Mouse (Mus musculus): ENCODE results near the gene Ltbp1. TPM values are rescaled to one million over a fixed set of nuclear protein-coding genes. Genes with fewer than 3 reads are reported as not detected.

The Ltbp1 gene
- polyA plus RNA-seq, 1 experiment: 3.7 TPM

DNA sequence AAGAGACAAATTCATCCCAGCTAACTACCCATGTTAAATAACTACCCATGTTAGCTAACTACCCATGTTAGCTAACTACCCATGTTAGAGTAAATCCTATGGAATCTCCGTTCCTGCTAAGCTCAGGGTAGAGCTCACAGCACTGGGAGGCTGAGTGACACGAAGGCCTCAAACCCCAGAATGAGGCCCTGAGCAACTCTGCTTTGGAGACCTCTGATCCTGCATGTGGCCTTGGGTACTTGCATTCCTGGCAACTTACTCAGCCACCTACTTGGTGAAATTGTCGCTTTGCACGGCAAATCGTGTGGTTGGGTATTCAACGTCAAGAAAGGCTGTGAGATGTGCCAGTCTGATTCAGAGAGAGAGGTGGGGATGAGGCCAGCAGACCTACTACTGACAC is 50.6 kb downstream of the Ltbp1 start:
- DNase-seq (ENCODE audit: low read depth in 1 of 2, low spot score in 2 of 2): no peak
- Histone ChIP-seq H3K4me1 (ENCODE audit: control insufficient read depth, insufficient read depth, insufficient read length) (no peaks in the 10 kb centered on the region), H3K27me3 (ENCODE audit: control insufficient read depth, insufficient read depth, low read length) (no peaks in the 10 kb centered on the region), H3K36me3 (ENCODE audit: control insufficient read depth, insufficient read depth, low read length) (no peaks in the 10 kb centered on the region), H3K27ac (ENCODE audit: insufficient read depth, low read length) (no peak overlapping the region), H3K4me3 (ENCODE audit: extremely low read depth, insufficient read depth, insufficient read length) (no peak overlapping the region)
- TF ChIP-seq POLR2A (IDR thresholded peaks at IDR 0.05; ENCODE audit: low read depth, low read length) (no peak), CTCF (IDR thresholded peaks at IDR 0.05; ENCODE audit: extremely low read depth, insufficient read depth, insufficient read length, insufficient replicate concordance) (no peak)
- WGBS: 89% methylated on average over 6 of the region's 6 CpGs

DNA sequence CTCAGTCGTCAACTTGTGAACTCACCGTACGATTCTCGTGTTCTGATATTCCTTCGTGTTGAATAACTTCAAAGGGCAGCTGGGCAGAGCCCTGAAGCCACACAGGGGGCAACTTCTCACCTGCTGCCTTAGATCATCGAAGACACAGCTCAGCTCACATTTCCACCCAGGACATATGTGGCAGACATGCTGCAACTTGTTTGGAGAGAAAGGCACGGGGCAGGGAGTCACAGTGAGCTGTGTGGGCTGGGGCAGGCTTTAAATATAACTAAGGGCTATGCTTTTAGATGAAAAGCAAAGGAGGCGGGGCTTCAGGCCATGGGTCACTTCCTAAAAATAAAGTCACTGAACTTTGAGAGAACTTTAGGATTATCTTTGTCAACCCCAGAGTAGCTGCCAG is 51.3 kb downstream of the Ltbp1 start:
- H3K36me3 ChIP-seq (ENCODE audit: control insufficient read depth, insufficient read depth, low read length): no peaks in the 10 kb centered on the region
- H3K27ac ChIP-seq (ENCODE audit: insufficient read depth, low read length): no peak overlapping the region
- no peak for TF ChIP-seq POLR2A (IDR thresholded peaks at IDR 0.05; ENCODE audit: low read depth, low read length)
- TF ChIP-seq CTCF (IDR thresholded peaks at IDR 0.05; ENCODE audit: extremely low read depth, insufficient read depth, insufficient read length, insufficient replicate concordance): no peak
- H3K4me1 ChIP-seq (ENCODE audit: control insufficient read depth, insufficient read depth, insufficient read length): no peaks in the 10 kb centered on the region
- 82% methylated on average over 8 of the region's 8 CpGs for WGBS
- no peak overlapping the region for H3K4me3 ChIP-seq (ENCODE audit: extremely low read depth, insufficient read depth, insufficient read length)
- no peak for DNase-seq (ENCODE audit: low read depth in 1 of 2, low spot score in 2 of 2)
- H3K27me3 ChIP-seq (ENCODE audit: control insufficient read depth, insufficient read depth, low read length): no peaks in the 10 kb centered on the region

DNA sequence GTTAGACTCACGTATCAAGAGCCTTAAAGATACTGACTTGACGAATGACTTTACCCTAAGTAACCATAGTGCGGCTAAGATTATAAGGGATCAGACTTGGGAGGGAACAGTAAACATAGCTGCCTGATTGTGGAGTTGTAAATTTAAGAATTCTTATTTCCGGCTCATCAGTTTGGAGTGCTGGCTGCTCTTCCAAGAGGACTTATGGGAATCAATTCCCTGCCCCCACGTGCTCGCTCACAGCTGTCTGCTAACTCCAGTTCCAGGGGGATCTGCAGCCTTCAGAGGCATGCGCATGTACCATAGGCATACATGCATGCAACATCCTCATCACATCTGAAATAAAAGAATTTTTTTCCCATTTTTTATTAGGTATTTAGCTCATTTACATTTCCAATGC is 61.0 kb downstream of the Ltbp1 start:
- no peak for DNase-seq (ENCODE audit: low read depth in 1 of 2, low spot score in 2 of 2)
- no peak overlapping the region for H3K27ac ChIP-seq (ENCODE audit: insufficient read depth, low read length)
- TF ChIP-seq CTCF (IDR thresholded peaks at IDR 0.05; ENCODE audit: extremely low read depth, insufficient read depth, insufficient read length, insufficient replicate concordance) (no peak), POLR2A (IDR thresholded peaks at IDR 0.05; ENCODE audit: low read depth, low read length) (no peak)
- H3K4me3 ChIP-seq (ENCODE audit: extremely low read depth, insufficient read depth, insufficient read length): no peak overlapping the region
- H3K4me1 ChIP-seq (ENCODE audit: control insufficient read depth, insufficient read depth, insufficient read length): no peaks in the 10 kb centered on the region
- WGBS: 94% methylated on average over 7 of the region's 7 CpGs
- no peaks in the 10 kb centered on the region for H3K27me3 ChIP-seq (ENCODE audit: control insufficient read depth, insufficient read depth, low read length)
- no peaks in the 10 kb centered on the region for H3K36me3 ChIP-seq (ENCODE audit: control insufficient read depth, insufficient read depth, low read length)

DNA sequence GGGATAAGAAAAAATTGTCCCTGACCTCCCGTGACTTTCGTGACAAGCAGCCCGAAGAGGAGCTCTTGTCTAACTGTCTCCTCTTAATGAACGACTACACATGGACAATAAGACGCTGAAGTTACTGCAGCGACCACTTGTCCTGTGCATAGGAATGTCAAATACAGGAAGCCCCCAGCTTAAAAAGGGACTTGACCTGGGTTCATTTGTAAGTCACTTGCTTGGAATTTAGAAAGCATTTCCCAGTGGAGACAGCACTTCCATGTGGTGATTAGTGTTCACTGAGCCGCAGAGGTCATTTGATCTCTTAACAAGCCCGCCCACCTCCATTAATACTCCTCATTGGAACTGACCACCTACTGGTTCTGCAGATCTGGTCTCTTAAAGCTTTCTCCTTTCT is 61.9 kb downstream of the Ltbp1 start:
- Histone ChIP-seq H3K4me3 (ENCODE audit: extremely low read depth, insufficient read depth, insufficient read length) (no peak overlapping the region), H3K36me3 (ENCODE audit: control insufficient read depth, insufficient read depth, low read length) (no peaks in the 10 kb centered on the region), H3K4me1 (ENCODE audit: control insufficient read depth, insufficient read depth, insufficient read length) (no peaks in the 10 kb centered on the region), H3K27ac (ENCODE audit: insufficient read depth, low read length) (no peak overlapping the region), H3K27me3 (ENCODE audit: control insufficient read depth, insufficient read depth, low read length) (no peaks in the 10 kb centered on the region)
- TF ChIP-seq POLR2A (IDR thresholded peaks at IDR 0.05; ENCODE audit: low read depth, low read length): no peak
- no peak for TF ChIP-seq CTCF (IDR thresholded peaks at IDR 0.05; ENCODE audit: extremely low read depth, insufficient read depth, insufficient read length, insufficient replicate concordance)
- 74% methylated on average over 8 of the region's 8 CpGs for WGBS
- no peak for DNase-seq (ENCODE audit: low read depth in 1 of 2, low spot score in 2 of 2)

DNA sequence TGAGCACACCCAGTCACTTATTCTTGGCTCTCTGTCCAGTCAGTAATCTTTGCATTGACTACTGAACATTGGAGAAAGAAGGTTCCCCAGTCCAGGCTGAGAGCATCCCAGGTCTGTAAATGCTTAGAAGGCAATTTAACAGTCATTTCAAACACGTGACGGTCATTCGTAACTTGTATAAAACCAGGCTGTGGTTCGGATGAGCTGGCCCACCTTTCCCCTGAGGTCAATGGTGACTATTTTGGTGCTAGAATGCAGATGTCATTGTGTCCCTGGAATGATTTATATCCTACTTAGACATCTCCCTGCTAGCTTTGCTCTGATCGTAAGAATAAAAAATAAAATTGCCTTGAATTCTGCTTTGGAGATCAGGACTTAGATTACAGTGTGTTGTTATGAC is 63.9 kb downstream of the Ltbp1 start:
- no peaks in the 10 kb centered on the region for H3K4me1 ChIP-seq (ENCODE audit: control insufficient read depth, insufficient read depth, insufficient read length)
- DNase-seq (ENCODE audit: low read depth in 1 of 2, low spot score in 2 of 2): no peak
- H3K27ac ChIP-seq (ENCODE audit: insufficient read depth, low read length): no peak overlapping the region
- TF ChIP-seq POLR2A (IDR thresholded peaks at IDR 0.05; ENCODE audit: low read depth, low read length): no peak
- TF ChIP-seq CTCF (IDR thresholded peaks at IDR 0.05; ENCODE audit: extremely low read depth, insufficient read depth, insufficient read length, insufficient replicate concordance): no peak
- H3K36me3 ChIP-seq (ENCODE audit: control insufficient read depth, insufficient read depth, low read length): no peaks in the 10 kb centered on the region
- no peaks in the 10 kb centered on the region for H3K27me3 ChIP-seq (ENCODE audit: control insufficient read depth, insufficient read depth, low read length)
- 91% methylated on average over 5 of the region's 5 CpGs for WGBS
- no peak overlapping the region for H3K4me3 ChIP-seq (ENCODE audit: extremely low read depth, insufficient read depth, insufficient read length)

DNA sequence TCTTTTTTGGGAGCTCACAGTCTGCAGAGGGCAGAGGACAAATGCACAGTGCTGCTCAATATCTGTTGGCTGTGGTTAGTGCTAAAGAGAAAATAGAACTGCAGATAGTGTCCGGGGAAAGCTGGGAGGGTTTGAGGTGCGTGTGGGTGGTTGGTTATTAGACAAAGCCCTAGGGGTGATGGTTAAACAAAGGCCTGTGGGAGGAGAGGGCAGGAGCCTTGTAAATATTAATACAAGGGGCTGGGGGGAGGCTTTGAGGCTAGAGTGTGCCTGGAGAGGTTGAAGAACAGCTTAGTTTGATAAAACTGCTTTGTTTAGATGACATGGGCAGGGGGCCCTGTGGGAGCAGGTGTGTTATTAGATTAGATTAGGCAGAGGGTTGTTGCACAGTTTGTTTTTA is 65.8 kb downstream of the Ltbp1 start:
- no peaks in the 10 kb centered on the region for H3K27me3 ChIP-seq (ENCODE audit: control insufficient read depth, insufficient read depth, low read length)
- no peak overlapping the region for H3K27ac ChIP-seq (ENCODE audit: insufficient read depth, low read length)
- no peak overlapping the region for H3K4me3 ChIP-seq (ENCODE audit: extremely low read depth, insufficient read depth, insufficient read length)
- no peaks in the 10 kb centered on the region for H3K36me3 ChIP-seq (ENCODE audit: control insufficient read depth, insufficient read depth, low read length)
- TF ChIP-seq POLR2A (IDR thresholded peaks at IDR 0.05; ENCODE audit: low read depth, low read length) (no peak), CTCF (IDR thresholded peaks at IDR 0.05; ENCODE audit: extremely low read depth, insufficient read depth, insufficient read length, insufficient replicate concordance) (no peak)
- DNase-seq (ENCODE audit: low read depth in 1 of 2, low spot score in 2 of 2): no peak
- H3K4me1 ChIP-seq (ENCODE audit: control insufficient read depth, insufficient read depth, insufficient read length): no peaks in the 10 kb centered on the region
- 37% methylated on average over 2 of the region's 2 CpGs for WGBS

DNA sequence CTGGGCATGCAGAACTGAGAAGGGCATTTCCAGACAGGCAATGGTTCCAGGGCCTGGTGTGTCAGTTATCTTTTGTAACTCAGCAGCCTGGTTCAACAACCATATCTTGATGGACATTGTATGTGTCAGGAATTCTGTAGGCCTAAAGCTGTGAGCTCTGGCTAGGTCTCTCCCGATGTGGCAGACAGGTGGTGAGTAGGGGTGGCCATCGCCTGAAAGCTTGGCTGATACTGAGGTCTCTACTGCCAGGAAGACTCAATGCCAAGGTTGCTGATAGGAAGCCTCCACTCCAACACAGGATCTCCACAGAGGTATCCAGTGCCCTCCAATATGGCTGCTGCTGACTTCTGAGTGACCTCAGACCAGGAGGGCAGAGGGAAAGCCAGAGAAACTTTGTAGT is 66.4 kb downstream of the Ltbp1 start:
- H3K4me1 ChIP-seq (ENCODE audit: control insufficient read depth, insufficient read depth, insufficient read length): no peaks in the 10 kb centered on the region
- no peak for DNase-seq (ENCODE audit: low read depth in 1 of 2, low spot score in 2 of 2)
- no peak for TF ChIP-seq CTCF (IDR thresholded peaks at IDR 0.05; ENCODE audit: extremely low read depth, insufficient read depth, insufficient read length, insufficient replicate concordance)
- no peak for TF ChIP-seq POLR2A (IDR thresholded peaks at IDR 0.05; ENCODE audit: low read depth, low read length)
- no peaks in the 10 kb centered on the region for H3K36me3 ChIP-seq (ENCODE audit: control insufficient read depth, insufficient read depth, low read length)
- no peak overlapping the region for H3K4me3 ChIP-seq (ENCODE audit: extremely low read depth, insufficient read depth, insufficient read length)
- no peak overlapping the region for H3K27ac ChIP-seq (ENCODE audit: insufficient read depth, low read length)
- H3K27me3 ChIP-seq (ENCODE audit: control insufficient read depth, insufficient read depth, low read length): no peaks in the 10 kb centered on the region
- 91% methylated on average over 2 of the region's 2 CpGs for WGBS

Data from spleen, adult 2 months (tissue).